Mouse (Mus musculus): ENCODE results near the gene Cbln1. TPM values are rescaled to one million over a fixed set of nuclear protein-coding genes. Genes with fewer than 3 reads are reported as not detected.

Cbln1 gene
- total RNA-seq, 1 experiment from 2014 or later = not detected

- no peak for ATAC-seq (replicated peaks; ENCODE audit: insufficient number of reproducible peaks, low FRiP score, low TSS enrichment, poor library complexity, severe bottlenecking)
Measured at GRCm38 (mm10) chr8:87471603-87472270, 672 bp downstream of the Cbln1 start.

- ATAC-seq (replicated peaks; ENCODE audit: insufficient number of reproducible peaks, low FRiP score, low TSS enrichment, poor library complexity, severe bottlenecking) = no peak
Measured at GRCm38 (mm10) chr8:87470834-87471602, 1.4 kb downstream of the Cbln1 start.

GRCm38 (mm10) chr8:87469931-87470833 is 2.2 kb downstream of the Cbln1 start:
- no peak for ATAC-seq (replicated peaks; ENCODE audit: insufficient number of reproducible peaks, low FRiP score, low TSS enrichment, poor library complexity, severe bottlenecking)

GRCm38 (mm10) chr8:87468958-87469815 is 3.2 kb downstream of the Cbln1 start:
- ATAC-seq (replicated peaks; ENCODE audit: insufficient number of reproducible peaks, low FRiP score, low TSS enrichment, poor library complexity, severe bottlenecking) = no peak

GRCm38 (mm10) chr8:87468416-87468957 is 3.9 kb downstream of the Cbln1 start:
- no peak for ATAC-seq (replicated peaks; ENCODE audit: insufficient number of reproducible peaks, low FRiP score, low TSS enrichment, poor library complexity, severe bottlenecking)

- ATAC-seq (replicated peaks; ENCODE audit: insufficient number of reproducible peaks, low FRiP score, low TSS enrichment, poor library complexity, severe bottlenecking) = no peak
Measured at GRCm38 (mm10) chr8:87467906-87468305, 4.5 kb downstream of the Cbln1 start.

GRCm38 (mm10) chr8:87466936-87467602 is 5.3 kb downstream of the Cbln1 start:
- no peak for ATAC-seq (replicated peaks; ENCODE audit: insufficient number of reproducible peaks, low FRiP score, low TSS enrichment, poor library complexity, severe bottlenecking)

- ATAC-seq (replicated peaks; ENCODE audit: insufficient number of reproducible peaks, low FRiP score, low TSS enrichment, poor library complexity, severe bottlenecking) = no peak
Measured at GRCm38 (mm10) chr8:87466335-87466734, 6.1 kb downstream of the Cbln1 start.

GRCm38 (mm10) chr8:87464446-87464845 is 8.0 kb downstream of the Cbln1 start:
- ATAC-seq (replicated peaks; ENCODE audit: insufficient number of reproducible peaks, low FRiP score, low TSS enrichment, poor library complexity, severe bottlenecking) = no peak

- ATAC-seq (replicated peaks; ENCODE audit: insufficient number of reproducible peaks, low FRiP score, low TSS enrichment, poor library complexity, severe bottlenecking) = no peak
Measured at GRCm38 (mm10) chr8:87461801-87462200, 10.6 kb downstream of the Cbln1 start.

GRCm38 (mm10) chr8:87456949-87457348 is 15.5 kb downstream of the Cbln1 start:
- ATAC-seq (replicated peaks; ENCODE audit: insufficient number of reproducible peaks, low FRiP score, low TSS enrichment, poor library complexity, severe bottlenecking) = no peak

- ATAC-seq (replicated peaks; ENCODE audit: insufficient number of reproducible peaks, low FRiP score, low TSS enrichment, poor library complexity, severe bottlenecking) = no peak
Measured at GRCm38 (mm10) chr8:87452815-87453214, 19.6 kb downstream of the Cbln1 start.

GRCm38 (mm10) chr8:87451737-87452136 is 20.7 kb downstream of the Cbln1 start:
- no peak for ATAC-seq (replicated peaks; ENCODE audit: insufficient number of reproducible peaks, low FRiP score, low TSS enrichment, poor library complexity, severe bottlenecking)

- ATAC-seq (replicated peaks; ENCODE audit: insufficient number of reproducible peaks, low FRiP score, low TSS enrichment, poor library complexity, severe bottlenecking) = no peak
Measured at GRCm38 (mm10) chr8:87434592-87434991, 37.8 kb downstream of the Cbln1 start.

- no peak for ATAC-seq (replicated peaks; ENCODE audit: insufficient number of reproducible peaks, low FRiP score, low TSS enrichment, poor library complexity, severe bottlenecking)
Measured at GRCm38 (mm10) chr8:87427188-87427587, 45.2 kb downstream of the Cbln1 start.

- ATAC-seq (replicated peaks; ENCODE audit: insufficient number of reproducible peaks, low FRiP score, low TSS enrichment, poor library complexity, severe bottlenecking) = no peak
Measured at GRCm38 (mm10) chr8:87424706-87425105, 47.7 kb downstream of the Cbln1 start.

GRCm38 (mm10) chr8:87421697-87422096 is 50.7 kb downstream of the Cbln1 start:
- no peak for ATAC-seq (replicated peaks; ENCODE audit: insufficient number of reproducible peaks, low FRiP score, low TSS enrichment, poor library complexity, severe bottlenecking)

All from monocyte, adult 5-6 weeks (primary cell).